Mouse (Mus musculus) T-helper 17 cell (primary cell): ENCODE data around the gene Aars2.

Source experiments
- in situ Hi-C, 2 experiments: fragments of 300-600 bp; cut with MboI, MseI; formaldehyde crosslinking; loops; 1 replicate in 1 of 2; 2 replicates in 1 of 2; pipeline ENCODE4 v1.15.1; 2025; ENCODE audit warnings: high pct_unique_total_duplicates in 2 of 2

Aars2 gene

GRCm38 (mm10) chr17:45506700-45507189 lies at the start of gene Aars2:
Gene Aars2 (plus strand): TSS chr17:45506841.
- in situ Hi-C loops: no loop called here

GRCm38 (mm10) chr17:45457487-45457886 lies 49.2 kb upstream of the Aars2 start:
- in situ Hi-C loops: no loop called here

- in situ Hi-C loops: no loop called here
Observed at GRCm38 (mm10) chr17:45458516-45458915, 48.1 kb upstream of the Aars2 start.

- in situ Hi-C loops: no loop called here
Observed at GRCm38 (mm10) chr17:45459062-45459461, 47.6 kb upstream of the Aars2 start.

- in situ Hi-C loops: no loop called here
Observed at GRCm38 (mm10) chr17:45462506-45462905, 44.1 kb upstream of the Aars2 start.

- in situ Hi-C loops: no loop called here
Observed at GRCm38 (mm10) chr17:45464255-45464654, 42.4 kb upstream of the Aars2 start.

GRCm38 (mm10) chr17:45466701-45467100 lies 39.9 kb upstream of the Aars2 start:
- in situ Hi-C loops: no loop called here

GRCm38 (mm10) chr17:45468302-45468701 lies 38.3 kb upstream of the Aars2 start:
- in situ Hi-C loops: no loop called here

GRCm38 (mm10) chr17:45470726-45471125 lies 35.9 kb upstream of the Aars2 start:
- in situ Hi-C loops: no loop called here

GRCm38 (mm10) chr17:45473667-45474066 lies 33.0 kb upstream of the Aars2 start:
- in situ Hi-C loops: no loop called here

- in situ Hi-C loops: no loop called here
Observed at GRCm38 (mm10) chr17:45474146-45474545, 32.5 kb upstream of the Aars2 start.

GRCm38 (mm10) chr17:45474669-45475465 lies 31.8 kb upstream of the Aars2 start, which contains the start of gene Spats1:
Gene Spats1 (minus strand): TSS chr17:45475415.
- in situ Hi-C loops: loop anchor here (5.0 kb wide), 1 partner anchor 77 kb away; no protein-coding TSS in a partner anchor

- in situ Hi-C loops: loop anchor here (5.0 kb wide), 1 partner anchor 74 kb away; no protein-coding TSS in a partner anchor
Observed at GRCm38 (mm10) chr17:45478234-45478825, 28.3 kb upstream of the Aars2 start.

GRCm38 (mm10) chr17:45480429-45480828 lies 26.2 kb upstream of the Aars2 start:
- in situ Hi-C loops: no loop called here

GRCm38 (mm10) chr17:45485581-45485980 lies 21.1 kb upstream of the Aars2 start:
- in situ Hi-C loops: no loop called here

GRCm38 (mm10) chr17:45487216-45487615 lies 19.4 kb upstream of the Aars2 start:
- in situ Hi-C loops: no loop called here

GRCm38 (mm10) chr17:45488321-45489254 lies 18.1 kb upstream of the Aars2 start:
- in situ Hi-C loops: no loop called here

- in situ Hi-C loops: loop anchor here in 1 of 2 experiments (10.0 kb wide), 1 partner anchor 1815 kb away; no protein-coding TSS in a partner anchor
Observed at GRCm38 (mm10) chr17:45489736-45490135, 16.9 kb upstream of the Aars2 start.

GRCm38 (mm10) chr17:45490532-45491154 lies 16.0 kb upstream of the Aars2 start:
- in situ Hi-C loops: loop anchor here in 1 of 2 experiments (10.0 kb wide), 1 partner anchor 1816 kb away; no protein-coding TSS in a partner anchor

GRCm38 (mm10) chr17:45495398-45495797 lies 11.2 kb upstream of the Aars2 start:
- in situ Hi-C loops: loop anchor here in 1 of 2 experiments (10.0 kb wide), 1 partner anchor 1821 kb away; no protein-coding TSS in a partner anchor

GRCm38 (mm10) chr17:45498397-45498796 lies 8.2 kb upstream of the Aars2 start:
- in situ Hi-C loops: loop anchor here in 1 of 2 experiments (10.0 kb wide), 1 partner anchor 1824 kb away; no protein-coding TSS in a partner anchor
